Mouse (Mus musculus): ENCODE data around the gene Mmd2. TPM values are rescaled to one million over a fixed set of nuclear protein-coding genes. Genes with fewer than 3 reads are reported as not detected.

Gene Mmd2
- polyA plus RNA-seq, 1 experiment from 2014 or later = 2.0 TPM

DNA sequence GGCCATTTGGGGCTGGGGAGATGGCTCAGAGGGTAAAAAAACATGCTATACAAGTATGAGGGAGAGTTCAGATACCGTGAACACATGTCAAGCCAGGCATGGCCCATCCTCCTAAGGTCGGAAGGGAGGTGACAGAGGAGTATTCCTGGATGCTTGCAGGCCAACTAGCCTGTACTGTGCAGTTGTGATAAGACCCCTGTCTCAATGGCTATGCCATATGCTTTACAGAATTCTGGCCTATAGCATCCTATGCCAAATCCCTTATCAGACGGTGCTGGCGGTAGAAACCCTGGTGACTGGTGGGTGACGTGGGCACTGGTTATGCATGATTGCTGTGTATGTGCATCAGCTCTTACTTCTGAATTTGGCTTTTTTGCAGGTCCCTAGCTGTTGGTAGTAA is 29.2 kb upstream of the Mmd2 start:
- Histone ChIP-seq H3K4me3 (ENCODE audit: low read depth, low read length) (no peak overlapping the region), H3K4me1 (ENCODE audit: control insufficient read depth, insufficient read depth, low read length) (no peaks in the 10 kb centered on the region), H3K36me3 (ENCODE audit: control insufficient read depth, insufficient read depth, low read length) (peaks cover 28% of the 10 kb centered on the region), H3K27me3 (ENCODE audit: control insufficient read depth, insufficient read depth, low read length) (no peaks in the 10 kb centered on the region), H3K9ac (replicated peaks; ENCODE audit: low read depth, low read length) (no peak overlapping the region), H3K4me2 (replicated peaks; ENCODE audit: low read depth, low read length) (no peak overlapping the region), H3K27ac (ENCODE audit: low read length) (no peak overlapping the region), H3K9me3 (ENCODE audit: control insufficient read depth, low read depth, low read length) (no peaks in the 10 kb centered on the region)
- 90% methylated on average over 5 of the region's 5 CpGs for WGBS
- ATAC-seq (ENCODE audit: insufficient number of reproducible peaks, insufficient read depth, low FRiP score, low read depth) = no peak

DNA sequence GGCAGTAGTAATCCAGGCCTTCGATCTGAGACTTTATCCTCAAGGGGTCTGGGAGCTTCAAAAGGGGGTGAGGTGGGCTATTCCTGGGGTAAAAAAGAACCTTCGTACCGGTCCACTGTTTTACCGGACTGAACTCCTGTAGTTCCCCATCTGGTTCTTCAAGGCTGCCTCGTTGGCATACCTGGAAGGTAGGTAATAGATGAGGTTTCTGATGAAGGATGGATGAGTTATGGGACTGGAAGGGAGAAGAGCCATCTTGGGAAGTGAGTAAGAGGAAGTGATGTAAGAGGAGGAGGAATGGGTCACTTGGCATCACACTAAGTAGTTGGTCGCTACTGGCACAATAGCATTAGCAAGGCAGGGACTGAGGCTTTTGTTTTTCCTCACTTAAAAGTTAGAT is 21.6 kb upstream of the Mmd2 start:
- Histone ChIP-seq H3K4me2 (replicated peaks; ENCODE audit: low read depth, low read length) (peak overlapping the region; percentile 88), H3K9me3 (ENCODE audit: control insufficient read depth, low read depth, low read length) (no peaks in the 10 kb centered on the region), H3K9ac (replicated peaks; ENCODE audit: low read depth, low read length) (peak overlapping the region; percentile 87), H3K27ac (ENCODE audit: low read length) (no peak overlapping the region), H3K27me3 (ENCODE audit: control insufficient read depth, insufficient read depth, low read length) (no peaks in the 10 kb centered on the region), H3K36me3 (ENCODE audit: control insufficient read depth, insufficient read depth, low read length) (peaks cover 12% of the 10 kb centered on the region), H3K4me3 (ENCODE audit: low read depth, low read length) (peak overlapping the region; percentile 74), H3K4me1 (ENCODE audit: control insufficient read depth, insufficient read depth, low read length) (peaks cover 4% of the 10 kb centered on the region; the same call in 1 of the 2 replicates)
- ATAC-seq (ENCODE audit: insufficient number of reproducible peaks, insufficient read depth, low FRiP score, low read depth) = no peak
- 9% methylated on average over 6 of the region's 6 CpGs for WGBS

GRCm38 (mm10) chr5:142629663-142630025 is 21.0 kb upstream of the Mmd2 start:
- peak overlapping the region; percentile 88 for H3K4me2 ChIP-seq (replicated peaks; ENCODE audit: low read depth, low read length)
- H3K27me3 ChIP-seq (ENCODE audit: control insufficient read depth, insufficient read depth, low read length) = no peaks in the 10 kb centered on the region
- no peaks in the 10 kb centered on the region for H3K9me3 ChIP-seq (ENCODE audit: control insufficient read depth, low read depth, low read length)
- peaks cover 4% of the 10 kb centered on the region; the same call in 1 of the 2 replicates for H3K4me1 ChIP-seq (ENCODE audit: control insufficient read depth, insufficient read depth, low read length)
- peaks cover 12% of the 10 kb centered on the region for H3K36me3 ChIP-seq (ENCODE audit: control insufficient read depth, insufficient read depth, low read length)
- H3K27ac ChIP-seq (ENCODE audit: low read length) = peak overlapping the region; percentile 44
- peak overlapping the region; percentile 74 for H3K4me3 ChIP-seq (ENCODE audit: low read depth, low read length)
- ATAC-seq (ENCODE audit: insufficient number of reproducible peaks, insufficient read depth, low FRiP score, low read depth) = peak; percentile 70
- under 1% methylated on average over 41 of the region's 41 CpGs for WGBS
- H3K9ac ChIP-seq (replicated peaks; ENCODE audit: low read depth, low read length) = peak overlapping the region; percentile 87

- H3K4me2 ChIP-seq (replicated peaks; ENCODE audit: low read depth, low read length) = peak overlapping the region; percentile 62
- peak overlapping the region; percentile 87 for H3K9ac ChIP-seq (replicated peaks; ENCODE audit: low read depth, low read length)
- H3K4me3 ChIP-seq (ENCODE audit: low read depth, low read length) = peak overlapping the region; percentile 74
- WGBS = under 1% methylated on average over 68 of the region's 69 CpGs
- peak; percentile 99 for ATAC-seq (ENCODE audit: insufficient number of reproducible peaks, insufficient read depth, low FRiP score, low read depth)
- peaks cover 9% of the 10 kb centered on the region for H3K36me3 ChIP-seq (ENCODE audit: control insufficient read depth, insufficient read depth, low read length)
- peaks cover 4% of the 10 kb centered on the region; the same call in 1 of the 2 replicates for H3K4me1 ChIP-seq (ENCODE audit: control insufficient read depth, insufficient read depth, low read length)
- H3K9me3 ChIP-seq (ENCODE audit: control insufficient read depth, low read depth, low read length) = no peaks in the 10 kb centered on the region
- no peaks in the 10 kb centered on the region for H3K27me3 ChIP-seq (ENCODE audit: control insufficient read depth, insufficient read depth, low read length)
- peak overlapping the region; percentile 87 for H3K27ac ChIP-seq (ENCODE audit: low read length)
Measured at GRCm38 (mm10) chr5:142628726-142629662, 20.4 kb upstream of the Mmd2 start.

DNA sequence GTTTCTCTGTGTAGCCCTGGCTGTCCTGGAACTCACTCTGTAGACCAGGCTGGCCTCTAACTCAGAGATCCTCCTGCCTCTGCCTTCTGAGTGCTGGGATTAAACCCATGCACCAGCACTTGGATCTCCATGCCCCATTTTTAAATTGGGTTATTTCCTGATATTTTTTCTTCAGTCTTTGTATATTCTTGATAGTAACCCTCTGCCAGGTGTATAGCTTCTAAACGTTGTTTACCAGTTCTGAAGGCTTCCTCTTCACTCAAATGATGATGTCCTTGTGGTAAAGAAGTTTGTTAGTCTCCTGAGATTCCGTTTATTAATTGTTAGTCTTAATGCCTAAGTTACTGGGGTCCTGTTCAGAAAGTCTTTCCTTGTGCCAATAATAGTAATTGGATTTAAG is 18.8 kb upstream of the Mmd2 start, which contains the start of gene Wipi2:
Gene Wipi2 (plus strand): TSS at position 301 of the 400 bp plus-strand sequence.
- no peaks in the 10 kb centered on the region for H3K27me3 ChIP-seq (ENCODE audit: control insufficient read depth, insufficient read depth, low read length)
- ATAC-seq (ENCODE audit: insufficient number of reproducible peaks, insufficient read depth, low FRiP score, low read depth) = no peak
- H3K27ac ChIP-seq (ENCODE audit: low read length) = peak within 1 kb of the TSS; percentile 87; the same call in 1 of the 2 replicates
- H3K4me1 ChIP-seq (ENCODE audit: control insufficient read depth, insufficient read depth, low read length) = peaks cover 4% of the 10 kb centered on the region; the same call in 1 of the 2 replicates
- H3K4me2 ChIP-seq (replicated peaks; ENCODE audit: low read depth, low read length) = peak within 1 kb of the TSS; percentile 62
- no peaks in the 10 kb centered on the region for H3K36me3 ChIP-seq (ENCODE audit: control insufficient read depth, insufficient read depth, low read length)
- peak within 1 kb of the TSS; percentile 74 for H3K4me3 ChIP-seq (ENCODE audit: low read depth, low read length)
- WGBS = 87% methylated on average over 2 of the region's 2 CpGs
- H3K9ac ChIP-seq (replicated peaks; ENCODE audit: low read depth, low read length) = peak within 1 kb of the TSS; percentile 56; the same call in 1 of the 2 replicates
- no peaks in the 10 kb centered on the region for H3K9me3 ChIP-seq (ENCODE audit: control insufficient read depth, low read depth, low read length)

DNA sequence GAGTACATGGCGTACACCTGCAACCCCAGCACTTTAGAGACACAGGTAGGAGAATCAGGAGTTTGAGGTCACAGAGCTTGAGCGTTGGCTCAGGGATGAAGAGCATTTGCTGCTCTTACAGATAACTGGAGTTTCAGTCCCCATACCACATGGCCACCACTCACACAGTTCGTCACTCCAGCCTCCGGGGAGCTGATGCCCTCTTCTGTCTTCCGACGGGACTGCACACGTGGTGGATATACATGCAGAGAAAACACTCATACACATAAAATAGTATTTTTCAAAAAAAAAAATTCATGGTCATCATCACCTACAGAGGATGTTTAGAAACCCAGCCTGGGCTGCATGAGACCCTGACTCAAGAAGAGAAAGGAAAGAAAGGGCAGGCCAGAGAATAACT is 14.5 kb upstream of the Mmd2 start:
- H3K4me2 ChIP-seq (replicated peaks; ENCODE audit: low read depth, low read length) = no peak overlapping the region
- no peak overlapping the region for H3K4me3 ChIP-seq (ENCODE audit: low read depth, low read length)
- H3K36me3 ChIP-seq (ENCODE audit: control insufficient read depth, insufficient read depth, low read length) = no peaks in the 10 kb centered on the region
- WGBS = 88% methylated on average over 7 of the region's 7 CpGs
- H3K9me3 ChIP-seq (ENCODE audit: control insufficient read depth, low read depth, low read length) = no peaks in the 10 kb centered on the region
- H3K27ac ChIP-seq (ENCODE audit: low read length) = no peak overlapping the region
- no peak overlapping the region for H3K9ac ChIP-seq (replicated peaks; ENCODE audit: low read depth, low read length)
- no peak for ATAC-seq (ENCODE audit: insufficient number of reproducible peaks, insufficient read depth, low FRiP score, low read depth)
- H3K4me1 ChIP-seq (ENCODE audit: control insufficient read depth, insufficient read depth, low read length) = no peaks in the 10 kb centered on the region
- H3K27me3 ChIP-seq (ENCODE audit: control insufficient read depth, insufficient read depth, low read length) = no peaks in the 10 kb centered on the region

- Histone ChIP-seq H3K27me3 (ENCODE audit: control insufficient read depth, insufficient read depth, low read length) (no peaks in the 10 kb centered on the region), H3K27ac (ENCODE audit: low read length) (no peak overlapping the region), H3K4me1 (ENCODE audit: control insufficient read depth, insufficient read depth, low read length) (no peaks in the 10 kb centered on the region), H3K9me3 (ENCODE audit: control insufficient read depth, low read depth, low read length) (no peaks in the 10 kb centered on the region), H3K4me3 (ENCODE audit: low read depth, low read length) (no peak overlapping the region), H3K9ac (replicated peaks; ENCODE audit: low read depth, low read length) (no peak overlapping the region), H3K36me3 (ENCODE audit: control insufficient read depth, insufficient read depth, low read length) (no peaks in the 10 kb centered on the region), H3K4me2 (replicated peaks; ENCODE audit: low read depth, low read length) (no peak overlapping the region)
- ATAC-seq (ENCODE audit: insufficient number of reproducible peaks, insufficient read depth, low FRiP score, low read depth) = no peak
- WGBS = 60% methylated on average over 1 of the region's 1 CpGs
Measured at GRCm38 (mm10) chr5:142622134-142622533, 13.5 kb upstream of the Mmd2 start.

GRCm38 (mm10) chr5:142621421-142621820 is 12.8 kb upstream of the Mmd2 start:
- H3K27me3 ChIP-seq (ENCODE audit: control insufficient read depth, insufficient read depth, low read length) = no peaks in the 10 kb centered on the region
- no peak overlapping the region for H3K4me3 ChIP-seq (ENCODE audit: low read depth, low read length)
- H3K4me1 ChIP-seq (ENCODE audit: control insufficient read depth, insufficient read depth, low read length) = no peaks in the 10 kb centered on the region
- ATAC-seq (ENCODE audit: insufficient number of reproducible peaks, insufficient read depth, low FRiP score, low read depth) = no peak
- H3K9ac ChIP-seq (replicated peaks; ENCODE audit: low read depth, low read length) = no peak overlapping the region
- H3K36me3 ChIP-seq (ENCODE audit: control insufficient read depth, insufficient read depth, low read length) = no peaks in the 10 kb centered on the region
- H3K4me2 ChIP-seq (replicated peaks; ENCODE audit: low read depth, low read length) = no peak overlapping the region
- no peak overlapping the region for H3K27ac ChIP-seq (ENCODE audit: low read length)
- no peaks in the 10 kb centered on the region for H3K9me3 ChIP-seq (ENCODE audit: control insufficient read depth, low read depth, low read length)
- WGBS = 65% methylated on average over 2 of the region's 2 CpGs
